Mouse (Mus musculus) telencephalon, adult 2 months (tissue): ENCODE measurements around the gene Zfp217.
"Not testable (repeated sequence)": the region's sequence is repeated elsewhere in the genome, so short reads cannot be mapped to it uniquely, and the experiment has no call there.

Experiments used
- DNase-seq: peaks from one replicate; pipeline ENCODE4 v3.0.0-alpha.2; 2011; ENCODE audit warnings: low read depth, low spot score

Gene Zfp217

GRCm38 (mm10) chr2:170147661-170148153 lies at the start of gene Zfp217:
Gene Zfp217 (minus strand): TSS chr2:170148103.
- DNase-seq = no peak

- DNase-seq = no peak
These were observed 47.7 kb upstream of the Zfp217 start for GRCm38 (mm10) chr2:170195542-170196089.

- DNase-seq = no peak
These were observed 46.9 kb upstream of the Zfp217 start for GRCm38 (mm10) chr2:170194845-170195244.

- no peak for DNase-seq
These were observed 45.9 kb upstream of the Zfp217 start for GRCm38 (mm10) chr2:170193850-170194249.

- DNase-seq = no peak
These were observed 45.3 kb upstream of the Zfp217 start for GRCm38 (mm10) chr2:170193211-170193610.

GRCm38 (mm10) chr2:170192731-170193149 lies 44.8 kb upstream of the Zfp217 start:
- no peak for DNase-seq

GRCm38 (mm10) chr2:170188721-170189120 lies 40.8 kb upstream of the Zfp217 start:
- no peak for DNase-seq

- no peak for DNase-seq
These were observed 37.4 kb upstream of the Zfp217 start for GRCm38 (mm10) chr2:170185137-170185837.

- peak; percentile 50 for DNase-seq
These were observed 36.5 kb upstream of the Zfp217 start for GRCm38 (mm10) chr2:170184175-170184983.

GRCm38 (mm10) chr2:170183851-170184174 lies 35.9 kb upstream of the Zfp217 start:
- no peak for DNase-seq

- DNase-seq = no peak
These were observed 34.0 kb upstream of the Zfp217 start for GRCm38 (mm10) chr2:170181862-170182261.

GRCm38 (mm10) chr2:170180769-170181168 lies 32.9 kb upstream of the Zfp217 start:
- DNase-seq = not testable (repeated sequence)

GRCm38 (mm10) chr2:170179317-170179716 lies 31.4 kb upstream of the Zfp217 start:
- no peak for DNase-seq

- no peak for DNase-seq
These were observed 29.4 kb upstream of the Zfp217 start for GRCm38 (mm10) chr2:170177323-170177722.

- no peak for DNase-seq
These were observed 28.5 kb upstream of the Zfp217 start for GRCm38 (mm10) chr2:170176284-170176926.

- DNase-seq = no peak
These were observed 27.8 kb upstream of the Zfp217 start for GRCm38 (mm10) chr2:170175661-170176150.

GRCm38 (mm10) chr2:170175190-170175589 lies 27.3 kb upstream of the Zfp217 start:
- no peak for DNase-seq

- DNase-seq = no peak
These were observed 21.2 kb upstream of the Zfp217 start for GRCm38 (mm10) chr2:170169062-170169461.

- no peak for DNase-seq
These were observed 17.7 kb upstream of the Zfp217 start for GRCm38 (mm10) chr2:170165649-170166048.

- DNase-seq = no peak
These were observed 16.0 kb upstream of the Zfp217 start for GRCm38 (mm10) chr2:170163671-170164462.
